Mouse (Mus musculus) lung, embryonic 15.5 days (tissue): Measurements from ENCODE around the gene Ovol3. TPM values are rescaled to one million over a fixed set of nuclear protein-coding genes. Genes with fewer than 3 reads are reported as not detected.
"Not testable (repeated sequence)": the region's sequence is repeated elsewhere in the genome, so short reads cannot be mapped to it uniquely, and the experiment has no call there.

Experiments
- ATAC-seq: fragments of 200-750 bp; cut with Nextera tagmentation; 2 replicates; pipeline ENCODE4 v1.8.0; 2017; ENCODE audit warnings: moderate number of reproducible peaks, borderline replicate concordance; ENCODE audit not compliant: low FRiP score, low TSS enrichment; ENCODE audit errors: extremely low read depth
- H3K27ac ChIP-seq: fragments of 300-500 bp; sonication (generic); 2 replicates; pipeline ENCODE4 v1.5.1; 2015; ENCODE audit warnings: moderate library complexity, mild to moderate bottlenecking, inconsistent platforms
- H3K27me3 ChIP-seq: fragments of 300-500 bp; sonication (generic); 2 replicates; pipeline ENCODE4 v1.6.1; 2015; ENCODE audit warnings: inconsistent platforms
- H3K36me3 ChIP-seq: fragments of 300-500 bp; sonication (generic); 2 replicates; pipeline ENCODE4 v1.6.1; 2015; ENCODE audit warnings: inconsistent platforms
- H3K4me1 ChIP-seq: fragments of 300-500 bp; sonication (generic); 2 replicates; pipeline ENCODE4 v1.6.1; 2015; ENCODE audit warnings: inconsistent platforms
- H3K4me2 ChIP-seq: fragments of 300-500 bp; sonication (generic); 2 replicates; pipeline ENCODE4 v1.6.1; 2015; ENCODE audit warnings: inconsistent platforms, mild to moderate bottlenecking, moderate library complexity
- H3K4me3 ChIP-seq: fragments of 300-500 bp; sonication (generic); 2 replicates; pipeline ENCODE4 v1.5.1; 2015; ENCODE audit warnings: mild to moderate bottlenecking, inconsistent platforms
- H3K9ac ChIP-seq: fragments of 300-500 bp; sonication (generic); 2 replicates; pipeline ENCODE4 v1.6.1; 2015; ENCODE audit warnings: inconsistent platforms
- H3K9me3 ChIP-seq: fragments of 300-500 bp; sonication (generic); 2 replicates; pipeline ENCODE4 v1.6.1; 2016; ENCODE audit warnings: inconsistent platforms
- WGBS: fragments of 180-500 bp; shearing (Covaris S2); methylation state at CpG from one replicate; pipeline ENCODE4 v1.1.7; 2015; 5-methylcytosine and 5-hydroxymethylcytosine counted together
- polyA plus RNA-seq: library from polyadenylated mRNA; unstranded; fragments of >200 nt; fragmentation: Nextera tagmentation; extraction: Ambion mirVana; gene quantifications from 2 replicates; pipeline ENCODE4 v1.2.1, GENCODE M21; 2015

Gene Ovol3
- polyA plus RNA-seq, 1 experiment from 2014 or later: not detected

DNA sequence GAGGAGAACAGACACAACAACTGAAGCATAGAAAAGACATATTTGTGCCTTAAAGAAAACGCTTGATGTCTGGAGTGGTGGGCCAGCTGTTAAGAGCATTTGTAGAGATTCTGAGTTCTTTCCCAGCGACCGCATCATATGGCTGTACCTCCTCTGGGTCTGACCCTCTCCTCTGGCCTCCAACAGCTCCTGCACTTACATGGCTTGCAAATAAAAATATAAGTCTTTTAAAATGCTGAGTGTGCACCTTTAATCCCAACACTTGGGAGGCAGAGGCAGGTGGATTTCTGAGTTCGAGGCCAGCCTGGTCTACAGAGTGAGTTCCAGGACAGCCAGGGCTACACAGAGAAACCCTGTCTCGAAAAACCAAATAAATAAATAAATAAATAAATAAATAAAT, 34.9 kb downstream of the Ovol3 start:
- peaks cover 11% of the 10 kb centered on the region for H3K4me1 ChIP-seq
- not testable (repeated sequence) for H3K27ac ChIP-seq, H3K36me3 ChIP-seq, ATAC-seq, H3K4me2 ChIP-seq, H3K4me3 ChIP-seq, H3K27me3 ChIP-seq, H3K9ac ChIP-seq, H3K9me3 ChIP-seq
- 79% methylated on average over 5 of the region's 5 CpGs for WGBS

GRCm38 (mm10) chr7:30200200-30200599, 35.3 kb downstream of the Ovol3 start:
- WGBS: 77% methylated on average over 5 of the region's 5 CpGs

GRCm38 (mm10) chr7:30199498-30200139, 35.9 kb downstream of the Ovol3 start:
- Histone ChIP-seq H3K9me3 (no peaks in the 10 kb centered on the region), H3K4me1 (peaks cover 17% of the 10 kb centered on the region), H3K27ac (no peak overlapping the region), H3K27me3 (no peaks in the 10 kb centered on the region), H3K4me3 (no peak overlapping the region), H3K36me3 (no peaks in the 10 kb centered on the region), H3K4me2 (no peak overlapping the region), H3K9ac (no peak overlapping the region)
- WGBS: 72% methylated on average over 18 of the region's 18 CpGs
- ATAC-seq: no peak

More at GRCm38 (mm10) chr7:30200200-30200599, 35.3 kb downstream of the Ovol3 start:
- no peaks in the 10 kb centered on the region for H3K36me3 ChIP-seq
- peaks cover 15% of the 10 kb centered on the region for H3K4me1 ChIP-seq
- no peaks in the 10 kb centered on the region for H3K27me3 ChIP-seq
- H3K4me2 ChIP-seq: no peak overlapping the region
- H3K4me3 ChIP-seq: no peak overlapping the region
- no peak overlapping the region for H3K9ac ChIP-seq
- no peak for ATAC-seq
- H3K9me3 ChIP-seq: no peaks in the 10 kb centered on the region
- H3K27ac ChIP-seq: no peak overlapping the region

DNA sequence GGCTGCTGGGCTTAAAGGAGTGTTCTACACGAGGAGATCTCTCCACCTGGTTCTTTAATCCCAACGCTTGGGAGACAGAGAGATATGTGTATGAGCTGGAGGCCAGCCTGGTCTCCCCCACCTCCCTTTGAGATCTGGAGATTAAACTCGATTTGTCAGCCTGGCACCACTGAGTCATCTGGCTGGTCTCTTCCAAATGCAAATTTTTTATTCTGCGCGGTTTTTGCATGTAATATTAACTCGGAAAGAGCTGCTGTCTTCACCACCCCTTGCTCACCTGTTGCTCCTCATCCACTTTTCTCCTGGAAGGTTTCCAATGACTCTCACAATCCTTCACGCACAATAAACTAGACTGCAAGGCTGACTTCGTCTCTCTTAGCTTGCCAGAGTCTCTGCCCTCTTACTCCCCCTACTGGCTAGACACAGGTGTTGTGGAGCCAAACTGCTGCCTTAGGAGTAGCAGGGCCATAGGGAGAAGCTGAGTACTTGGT, 37.0 kb downstream of the Ovol3 start, which contains the start of gene Capns1:
Gene Capns1, minus strand, starts transcription at position 331 of the 491 bp plus-strand sequence.
- peak within 1 kb of the TSS; percentile 15; the same call in 1 of the 2 replicates for H3K4me3 ChIP-seq
- WGBS: 6% methylated on average over 8 of the region's 8 CpGs
- H3K36me3 ChIP-seq: no peaks in the 10 kb centered on the region
- 0 out of 2 replicates have a peak, but pooled peaks have one; percentile 44 for ATAC-seq
- peaks cover 19% of the 10 kb centered on the region for H3K4me1 ChIP-seq
- H3K27ac ChIP-seq: peak within 1 kb of the TSS; percentile 50; the same call in 1 of the 2 replicates
- H3K27me3 ChIP-seq: no peaks in the 10 kb centered on the region
- peak within 1 kb of the TSS; percentile 27 for H3K4me2 ChIP-seq
- H3K9me3 ChIP-seq: no peaks in the 10 kb centered on the region
- H3K9ac ChIP-seq: no peak within 1 kb of the TSS

- no peak for ATAC-seq
- 40% methylated on average over 5 of the region's 5 CpGs for WGBS
- Histone ChIP-seq H3K36me3 (no peaks in the 10 kb centered on the region), H3K27me3 (no peaks in the 10 kb centered on the region), H3K4me2 (no peak overlapping the region), H3K27ac (peak overlapping the region; percentile 50; the same call in 1 of the 2 replicates), H3K9me3 (no peaks in the 10 kb centered on the region), H3K4me1 (peaks cover 27% of the 10 kb centered on the region), H3K4me3 (no peak overlapping the region), H3K9ac (no peak overlapping the region)
These were observed 37.9 kb downstream of the Ovol3 start for GRCm38 (mm10) chr7:30197592-30198129.

DNA sequence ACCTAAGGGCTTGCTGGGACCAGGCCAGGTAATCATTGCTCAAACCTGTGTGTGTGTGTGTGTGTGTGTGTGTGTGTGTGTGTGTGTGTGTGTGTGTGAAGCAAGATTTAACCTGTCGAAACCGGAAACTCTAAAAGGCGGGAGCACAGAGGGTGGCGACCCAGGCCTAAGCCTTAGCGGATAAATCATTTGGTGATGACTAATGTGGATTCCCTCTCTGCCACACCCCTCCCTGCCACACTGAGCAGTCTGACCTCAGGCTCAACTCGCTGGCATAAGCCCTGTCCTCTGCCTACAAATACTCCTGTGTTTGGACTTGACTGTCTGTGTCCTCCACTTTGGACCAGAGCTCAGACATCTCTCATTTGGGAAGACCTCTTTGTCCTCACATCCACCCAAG, 39.4 kb downstream of the Ovol3 start:
- 42% methylated on average over 6 of the region's 6 CpGs for WGBS
- H3K9ac ChIP-seq: no peak overlapping the region
- ATAC-seq: no peak

GRCm38 (mm10) chr7:30195461-30195860, 40.1 kb downstream of the Ovol3 start:
- H3K4me3 ChIP-seq: peak overlapping the region; percentile 84
- H3K27ac ChIP-seq: no peak overlapping the region
- peaks cover 20% of the 10 kb centered on the region for H3K36me3 ChIP-seq
- 0 out of 2 replicates have a peak overlapping the region, but pooled peaks have one; percentile 86 for H3K9ac ChIP-seq
- H3K27me3 ChIP-seq: no peaks in the 10 kb centered on the region
- H3K4me1 ChIP-seq: peaks cover 30% of the 10 kb centered on the region
- H3K9me3 ChIP-seq: no peaks in the 10 kb centered on the region
- no peak for ATAC-seq
- 60% methylated on average over 6 of the region's 6 CpGs for WGBS
- peak overlapping the region; percentile 86 for H3K4me2 ChIP-seq

More for the DNA sequence above, 39.4 kb downstream of the Ovol3 start:
- H3K27ac ChIP-seq: no peak overlapping the region
- peaks cover 30% of the 10 kb centered on the region for H3K4me1 ChIP-seq
- H3K4me3 ChIP-seq: no peak overlapping the region
- peaks cover 15% of the 10 kb centered on the region for H3K36me3 ChIP-seq
- no peaks in the 10 kb centered on the region for H3K9me3 ChIP-seq
- H3K4me2 ChIP-seq: no peak overlapping the region
- H3K27me3 ChIP-seq: no peaks in the 10 kb centered on the region

DNA sequence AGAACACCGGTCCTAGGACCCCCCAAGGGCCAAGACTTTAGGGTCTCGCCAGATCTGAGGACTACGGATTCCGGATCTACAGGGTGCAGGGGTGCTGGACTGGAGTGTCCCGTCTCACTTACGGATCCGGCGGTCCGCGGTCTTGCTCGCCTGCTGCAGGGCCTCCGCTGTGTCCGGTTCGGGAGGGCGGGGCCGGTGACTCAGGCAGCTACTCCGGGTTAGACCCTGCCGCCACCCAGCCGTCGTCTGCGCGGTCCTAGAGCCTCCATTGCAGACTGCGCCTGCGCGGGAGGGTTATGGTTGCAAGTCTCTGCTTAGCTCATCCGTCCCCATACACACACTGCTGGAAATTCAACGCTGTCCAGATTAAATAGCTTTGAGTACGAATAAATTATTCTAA, 40.6 kb downstream of the Ovol3 start:
- Histone ChIP-seq H3K4me3 (peak overlapping the region; percentile 84), H3K9me3 (no peaks in the 10 kb centered on the region), H3K36me3 (peaks cover 26% of the 10 kb centered on the region), H3K27me3 (no peaks in the 10 kb centered on the region), H3K4me2 (peak overlapping the region; percentile 86), H3K9ac (peak overlapping the region; percentile 86), H3K27ac (peak overlapping the region; percentile 88), H3K4me1 (peaks cover 30% of the 10 kb centered on the region)
- under 1% methylated on average over 28 of the region's 28 CpGs for WGBS
- ATAC-seq: peak; percentile 89

DNA sequence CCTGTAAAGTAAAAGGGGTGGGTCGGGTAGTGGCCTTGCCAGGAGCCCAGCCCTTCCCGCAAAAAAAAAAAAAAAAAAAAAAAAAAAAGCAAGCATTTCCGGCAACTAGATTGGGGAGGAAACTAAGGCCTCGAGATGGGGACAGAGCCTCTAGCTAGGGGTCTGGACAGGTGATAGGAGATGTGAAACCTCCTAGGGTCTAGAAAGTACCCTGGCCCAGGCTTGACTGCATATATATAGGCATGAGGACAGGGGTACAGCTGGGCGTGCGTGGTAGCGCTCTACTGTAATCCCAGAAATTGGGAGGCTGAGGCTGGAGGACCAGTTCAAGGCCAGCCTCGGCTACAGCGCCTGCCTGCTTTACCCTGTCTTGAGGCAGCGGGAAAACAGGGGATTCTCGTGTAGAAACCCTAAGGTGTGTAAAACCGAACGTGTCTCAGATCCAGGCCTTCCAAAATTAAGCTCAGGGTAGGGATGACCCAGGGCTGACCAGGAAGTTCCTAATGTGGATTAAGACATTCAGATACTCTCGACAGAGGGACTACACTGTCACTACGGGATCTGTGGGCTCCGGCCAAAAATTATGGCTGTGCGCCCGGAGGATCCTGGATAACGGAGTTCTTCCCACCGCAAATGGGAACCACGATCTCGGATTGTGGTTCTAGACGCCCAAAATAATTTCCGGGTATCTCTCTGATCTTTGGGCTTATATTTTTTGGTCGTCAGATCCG, 41.3 kb downstream of the Ovol3 start:
- peak; percentile 5; the same call in 1 of the 2 replicates for ATAC-seq
- Histone ChIP-seq H3K27ac (peak overlapping the region; percentile 88), H3K27me3 (no peaks in the 10 kb centered on the region), H3K9ac (peak overlapping the region; percentile 86), H3K4me2 (peak overlapping the region; percentile 86), H3K36me3 (peaks cover 28% of the 10 kb centered on the region), H3K9me3 (no peaks in the 10 kb centered on the region), H3K4me1 (peaks cover 30% of the 10 kb centered on the region), H3K4me3 (peak overlapping the region; percentile 84)
- under 1% methylated on average over 26 of the region's 26 CpGs for WGBS

- H3K9me3 ChIP-seq: no peaks in the 10 kb centered on the region
- peak; percentile 77 for ATAC-seq
- peak overlapping the region; percentile 88 for H3K27ac ChIP-seq
- peak overlapping the region; percentile 86 for H3K4me2 ChIP-seq
- H3K27me3 ChIP-seq: no peaks in the 10 kb centered on the region
- WGBS: under 1% methylated on average over 26 of the region's 26 CpGs
- peaks cover 27% of the 10 kb centered on the region for H3K4me1 ChIP-seq
- H3K4me3 ChIP-seq: peak overlapping the region; percentile 84
- H3K36me3 ChIP-seq: peaks cover 34% of the 10 kb centered on the region
- peak overlapping the region; percentile 86 for H3K9ac ChIP-seq
These were observed 41.9 kb downstream of the Ovol3 start for GRCm38 (mm10) chr7:30193581-30194100.

GRCm38 (mm10) chr7:30193013-30193412, 42.5 kb downstream of the Ovol3 start:
- Histone ChIP-seq H3K9me3 (no peaks in the 10 kb centered on the region), H3K4me1 (peaks cover 22% of the 10 kb centered on the region), H3K4me2 (peak overlapping the region; percentile 86), H3K36me3 (peaks cover 40% of the 10 kb centered on the region), H3K4me3 (peak overlapping the region; percentile 84), H3K27me3 (no peaks in the 10 kb centered on the region), H3K9ac (peak overlapping the region; percentile 86), H3K27ac (no peak overlapping the region)
- ATAC-seq: peak; percentile 11; the same call in 1 of the 2 replicates
- WGBS: 33% methylated on average over 9 of the region's 9 CpGs
